Mouse (Mus musculus) macrophage (primary cell): ENCODE data around the gene Eps15. TPM values are rescaled to one million over a fixed set of nuclear protein-coding genes. Genes with fewer than 3 reads are reported as not detected.

Experiments used
- H3K27ac ChIP-seq: fragments of 350-480 bp; formaldehyde crosslinking; 2 replicates; pipeline ENCODE4 v1.9.0; 2021
- H3K36me3 ChIP-seq: fragments of 350-480 bp; formaldehyde crosslinking; 2 replicates; pipeline ENCODE4 v1.9.0; 2021; ENCODE audit errors: inconsistent target
- H3K4me3 ChIP-seq: fragments of 350-480 bp; formaldehyde crosslinking; 2 replicates; pipeline ENCODE4 v1.9.0; 2021; ENCODE audit errors: inconsistent target
- H3K79me2 ChIP-seq: fragments of 350-480 bp; formaldehyde crosslinking; 2 replicates; pipeline ENCODE4 v1.9.0; 2021; ENCODE audit errors: inconsistent target
- WGBS: methylation state at CpG from one replicate; pipeline ENCODE4 v1.1.7; 2026; ENCODE audit warnings: inconsistent platforms; ENCODE audit not compliant: missing documents; 5-methylcytosine and 5-hydroxymethylcytosine counted together
- polyA plus RNA-seq: library from polyadenylated mRNA; stranded (reverse); fragments of 250-400 nt; gene quantifications from 3 replicates; pipeline ENCODE4 v1.2.4, GENCODE M21; 2018; ENCODE audit warnings: inconsistent platforms

Eps15 gene
- polyA plus RNA-seq, 1 experiment from 2014 or later, result 102 TPM

GRCm38 (mm10) chr4:109421608-109422007, 141.5 kb downstream of the Eps15 start:
- H3K79me2 ChIP-seq, result no peaks in the 10 kb centered on the region
- H3K36me3 ChIP-seq, result no peaks in the 10 kb centered on the region
- 99% methylated on average over 7 of the region's 7 CpGs for WGBS
- no peak overlapping the region for H3K27ac ChIP-seq
- no peak overlapping the region for H3K4me3 ChIP-seq

DNA sequence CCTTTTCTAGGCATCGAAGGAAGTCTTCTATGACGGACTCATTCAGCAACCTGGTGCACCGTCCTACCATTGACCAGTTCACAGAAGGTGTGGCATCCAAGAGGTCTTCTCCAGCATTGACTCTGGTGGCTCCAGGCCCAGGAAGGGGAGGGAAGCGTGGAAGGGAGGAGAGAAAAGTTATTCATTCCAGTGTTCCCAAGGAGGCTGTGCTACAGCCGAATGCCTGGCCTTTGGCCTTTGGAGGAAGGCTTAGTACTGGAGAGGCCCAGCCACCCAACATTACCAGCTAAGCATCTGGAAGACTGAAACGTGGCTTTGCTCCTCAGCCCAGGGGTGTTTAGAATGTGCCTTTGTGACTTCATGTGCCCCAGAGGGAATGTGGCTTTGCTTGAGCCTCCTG, 142.4 kb downstream of the Eps15 start:
- no peaks in the 10 kb centered on the region for H3K36me3 ChIP-seq
- no peak overlapping the region for H3K27ac ChIP-seq
- 98% methylated on average over 5 of the region's 6 CpGs for WGBS
- H3K79me2 ChIP-seq, result no peaks in the 10 kb centered on the region
- no peak overlapping the region for H3K4me3 ChIP-seq

DNA sequence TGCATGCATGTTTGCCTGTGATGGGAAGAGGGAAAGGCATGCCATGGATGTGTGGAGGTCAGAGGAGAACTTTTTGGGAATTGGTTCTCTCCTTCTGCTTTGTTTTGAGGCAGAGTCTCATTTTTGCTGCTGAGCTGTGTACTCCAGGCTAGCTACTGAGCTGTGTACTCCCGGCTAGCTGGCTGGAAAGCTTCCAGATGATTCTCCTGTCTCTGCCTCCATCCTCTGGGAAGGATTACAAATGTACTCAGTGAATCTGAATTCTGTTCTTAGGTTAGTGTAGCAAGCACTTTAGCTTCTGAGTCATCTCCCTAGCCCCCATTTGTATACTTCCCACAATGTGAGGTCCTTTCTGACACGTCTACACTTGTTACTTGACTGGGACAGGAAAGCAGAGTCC, 143.4 kb downstream of the Eps15 start:
- no peaks in the 10 kb centered on the region for H3K79me2 ChIP-seq
- H3K4me3 ChIP-seq, result no peak overlapping the region
- H3K27ac ChIP-seq, result no peak overlapping the region
- WGBS, result 83% methylated on average over 2 of the region's 2 CpGs
- H3K36me3 ChIP-seq, result no peaks in the 10 kb centered on the region

GRCm38 (mm10) chr4:109427058-109427457, 147.0 kb downstream of the Eps15 start:
- Histone ChIP-seq H3K4me3 (no peak overlapping the region), H3K27ac (no peak overlapping the region), H3K79me2 (no peaks in the 10 kb centered on the region), H3K36me3 (no peaks in the 10 kb centered on the region)
- 80% methylated on average over 1 of the region's 1 CpGs for WGBS

GRCm38 (mm10) chr4:109430250-109430649, 150.2 kb downstream of the Eps15 start:
- no peak overlapping the region for H3K27ac ChIP-seq
- no peaks in the 10 kb centered on the region for H3K36me3 ChIP-seq
- WGBS, result 83% methylated on average over 7 of the region's 7 CpGs
- H3K79me2 ChIP-seq, result no peaks in the 10 kb centered on the region
- H3K4me3 ChIP-seq, result no peak overlapping the region

- Histone ChIP-seq H3K27ac (no peak overlapping the region), H3K4me3 (no peak overlapping the region), H3K79me2 (no peaks in the 10 kb centered on the region), H3K36me3 (no peaks in the 10 kb centered on the region)
- WGBS, result 28% methylated on average over 11 of the region's 13 CpGs
These were observed 150.8 kb downstream of the Eps15 start for GRCm38 (mm10) chr4:109430854-109431253.

- Histone ChIP-seq H3K36me3 (no peaks in the 10 kb centered on the region), H3K4me3 (no peak overlapping the region), H3K27ac (no peak overlapping the region), H3K79me2 (no peaks in the 10 kb centered on the region)
- 89% methylated on average over 13 of the region's 16 CpGs for WGBS
These were observed 152.8 kb downstream of the Eps15 start for GRCm38 (mm10) chr4:109432668-109433375.

DNA sequence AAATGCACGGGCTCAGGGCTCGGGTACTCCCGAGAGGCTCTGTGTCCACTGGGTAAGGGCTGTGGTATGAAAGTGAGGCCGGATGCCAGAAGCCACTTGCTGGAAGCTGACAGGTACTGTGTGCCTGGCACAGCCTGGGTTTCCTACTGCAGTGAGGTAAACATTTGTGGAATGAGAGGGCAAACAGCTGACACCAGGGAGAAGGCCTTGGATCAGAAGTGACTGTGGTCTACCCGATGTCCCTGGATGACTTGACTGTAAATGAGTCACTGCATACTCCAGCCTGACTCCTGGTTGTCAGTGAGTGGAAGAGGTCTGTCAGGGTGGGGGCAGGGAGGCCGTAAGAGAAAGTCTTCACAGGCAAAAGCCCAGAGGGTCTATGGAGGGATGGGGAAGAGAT, 153.6 kb downstream of the Eps15 start:
- Histone ChIP-seq H3K36me3 (no peaks in the 10 kb centered on the region), H3K27ac (no peak overlapping the region), H3K79me2 (no peaks in the 10 kb centered on the region), H3K4me3 (no peak overlapping the region)
- 91% methylated on average over 6 of the region's 6 CpGs for WGBS

DNA sequence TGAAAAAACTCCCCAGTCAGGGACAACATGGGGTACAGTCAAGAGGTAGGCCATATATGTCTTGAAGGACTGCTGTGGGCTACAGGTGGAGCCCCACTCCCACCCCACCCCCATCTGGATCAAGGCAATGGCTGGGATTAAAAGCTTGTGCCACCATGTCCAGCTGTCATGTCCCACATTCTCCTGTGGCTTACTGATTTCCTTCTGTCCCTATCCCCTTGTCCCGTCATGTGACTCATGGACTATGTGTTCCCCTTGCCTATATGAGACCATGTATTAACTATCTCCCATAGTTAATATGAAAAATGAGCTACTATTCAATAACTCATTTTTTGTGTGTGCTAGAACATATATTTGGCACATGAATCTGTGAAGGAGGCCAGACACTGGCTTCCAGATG, 154.2 kb downstream of the Eps15 start:
- Histone ChIP-seq H3K4me3 (no peak overlapping the region), H3K36me3 (no peaks in the 10 kb centered on the region), H3K79me2 (no peaks in the 10 kb centered on the region), H3K27ac (no peak overlapping the region)
- 100% methylated on average over 1 of the region's 1 CpGs for WGBS

Other genes with a start within 250 kb of the Eps15 start
- gene Osbpl9, start 78.0 kb upstream of the Eps15 start, polyA plus RNA-seq, result 110 to 146 TPM (median 123 TPM) in 3 replicates
- gene Calr4, start 45.8 kb upstream of the Eps15 start, polyA plus RNA-seq, result 0.15 TPM in 1 of 3 replicates, not detected in the others
- 3.5 to 7.7 TPM (median 5.7 TPM) in 3 replicates for gene Ttc39a, start 126.4 kb downstream of the Eps15 start, polyA plus RNA-seq
- 43.7 to 48.9 TPM (median 47.2 TPM) in 3 replicates for gene Rnf11, start 204.5 kb downstream of the Eps15 start, polyA plus RNA-seq